Mouse (Mus musculus): Measurements from ENCODE around the gene Nit1.
"Not testable (repeated sequence)": the region's sequence is repeated elsewhere in the genome, so short reads cannot be mapped to it uniquely, and the experiment has no call there.

Gene Nit1

GRCm38 (mm10) chr1:171355812-171356340 is 10.4 kb upstream of the Nit1 start:
- DNase-seq (ENCODE audit: extremely low spot score, low read depth, low spot score), result no peak

GRCm38 (mm10) chr1:171349210-171349609 is 3.8 kb upstream of the Nit1 start:
- DNase-seq (ENCODE audit: extremely low spot score, low read depth, low spot score), result no peak

- DNase-seq (ENCODE audit: extremely low spot score, low read depth, low spot score), result no peak
Measured at GRCm38 (mm10) chr1:171348665-171349064, 3.2 kb upstream of the Nit1 start.

- DNase-seq (ENCODE audit: extremely low spot score, low read depth, low spot score), result no peak
Measured at GRCm38 (mm10) chr1:171346095-171346450, 627 bp upstream of the Nit1 start.

- no peak for DNase-seq (ENCODE audit: extremely low spot score, low read depth, low spot score)
Measured at GRCm38 (mm10) chr1:171344715-171345114, 731 bp downstream of the Nit1 start.

GRCm38 (mm10) chr1:171343922-171344677 is 1.3 kb downstream of the Nit1 start:
- no peak for DNase-seq (ENCODE audit: extremely low spot score, low read depth, low spot score)

GRCm38 (mm10) chr1:171342262-171343207 is 2.9 kb downstream of the Nit1 start:
- no peak for DNase-seq (ENCODE audit: extremely low spot score, low read depth, low spot score)

GRCm38 (mm10) chr1:171330216-171330560 is 15.3 kb downstream of the Nit1 start:
- DNase-seq (ENCODE audit: extremely low spot score, low read depth, low spot score), result no peak

- DNase-seq (ENCODE audit: extremely low spot score, low read depth, low spot score), result no peak
Measured at GRCm38 (mm10) chr1:171329433-171330215, 15.8 kb downstream of the Nit1 start.

- DNase-seq (ENCODE audit: extremely low spot score, low read depth, low spot score), result peak; percentile 63
Measured at GRCm38 (mm10) chr1:171328839-171329432, 16.5 kb downstream of the Nit1 start, which contains the start of gene Dedd. Gene Dedd (plus strand): TSS chr1:171329145.

- DNase-seq (ENCODE audit: extremely low spot score, low read depth, low spot score), result no peak
Measured at GRCm38 (mm10) chr1:171328244-171328643, 17.2 kb downstream of the Nit1 start.

- not testable (repeated sequence) for DNase-seq (ENCODE audit: extremely low spot score, low read depth, low spot score)
Measured at GRCm38 (mm10) chr1:171326588-171326987, 18.9 kb downstream of the Nit1 start.

GRCm38 (mm10) chr1:171325571-171325970 is 19.9 kb downstream of the Nit1 start:
- no peak for DNase-seq (ENCODE audit: extremely low spot score, low read depth, low spot score)

GRCm38 (mm10) chr1:171322012-171322411 is 23.4 kb downstream of the Nit1 start:
- no peak for DNase-seq (ENCODE audit: extremely low spot score, low read depth, low spot score)

- DNase-seq (ENCODE audit: extremely low spot score, low read depth, low spot score), result no peak
Measured at GRCm38 (mm10) chr1:171321415-171321814, 24.0 kb downstream of the Nit1 start.

- no peak for DNase-seq (ENCODE audit: extremely low spot score, low read depth, low spot score)
Measured at GRCm38 (mm10) chr1:171320151-171320550, 25.3 kb downstream of the Nit1 start.

- no peak for DNase-seq (ENCODE audit: extremely low spot score, low read depth, low spot score)
Measured at GRCm38 (mm10) chr1:171319748-171320147, 25.7 kb downstream of the Nit1 start.

GRCm38 (mm10) chr1:171309321-171309720 is 36.1 kb downstream of the Nit1 start:
- DNase-seq (ENCODE audit: extremely low spot score, low read depth, low spot score), result no peak

GRCm38 (mm10) chr1:171306157-171306556 is 39.3 kb downstream of the Nit1 start:
- DNase-seq (ENCODE audit: extremely low spot score, low read depth, low spot score), result not testable (repeated sequence)

GRCm38 (mm10) chr1:171298226-171298625 is 47.2 kb downstream of the Nit1 start:
- no peak for DNase-seq (ENCODE audit: extremely low spot score, low read depth, low spot score)

GRCm38 (mm10) chr1:171295063-171295402 is 50.4 kb downstream of the Nit1 start:
- DNase-seq (ENCODE audit: extremely low spot score, low read depth, low spot score), result no peak
